In genomic region chr2:62076512-62076911, GRCm38 (mm10) we compare ENCODE assay signal across 28 mouse cellular contexts. TPM values are rescaled to one million over a fixed set of nuclear protein-coding genes. Genes with fewer than 3 reads are reported as not detected.
DNase-seq lines count a peak whose midpoint lies in the region; ATAC-seq and TF ChIP-seq lines count a peak whose summit lies in the region.
"Had no signal": no experiment of that assay in that cellular context is flagged by ENCODE, and none has a peak within 500 bp of the region (broad histone marks: within the 10 kb centered on the region; RNA-seq: fewer than 3 reads in every experiment).

No protein-coding gene starts in this region.

- TF ChIP-seq POLR2A in brain, embryonic 14.5 days (IDR thresholded peaks at IDR 0.05; ENCODE audit: borderline replicate concordance, extremely low read depth, insufficient read depth, insufficient read length, poor library complexity, severe bottlenecking): no peak

- DNase-seq in embryonic facial prominence, embryonic 14.5 days (ENCODE audit: low spot score): peak; percentile 11
- DNase-seq in embryonic facial prominence, embryonic 10.5 days (ENCODE audit: low spot score): no peak
- DNase-seq in forebrain, embryonic 10.5 days (ENCODE audit: extremely low spot score, low spot score): no peak
- DNase-seq in brain, embryonic 14.5 days (ENCODE audit: low read depth): peak; percentile 18
- DNase-seq: adrenal gland, adult 8-10 months; adrenal gland, postnatal 14 days; adrenal gland, postnatal 36 days; B cell, adult 2 months; cerebellum, adult 11 months; cerebellum, adult 18-20 months; cerebellum, adult 8-10 months; cerebellum, adult 9-11 months; cerebellum, postnatal 14 days; cerebellum, postnatal 36 days; embryo, embryonic 11 days had no signal

- no peaks in the 10 kb centered on the region for H3K9me3 ChIP-seq in embryonic facial prominence, embryonic 14.5 days (ENCODE audit: control insufficient read depth, low read length)
- no peaks in the 10 kb centered on the region for H3K9me3 ChIP-seq in embryonic facial prominence, embryonic 10.5 days
- H3K9me3 ChIP-seq in forebrain, embryonic 12.5 days: no peaks in the 10 kb centered on the region
- no peaks in the 10 kb centered on the region for H3K9me3 ChIP-seq in forebrain, embryonic 10.5 days
- no peaks in the 10 kb centered on the region for H3K9me3 ChIP-seq in midbrain, embryonic 12.5 days
- no peaks in the 10 kb centered on the region for H3K9me3 ChIP-seq in midbrain, embryonic 16.5 days (replicated peaks; ENCODE audit: control insufficient read depth, low read length, poor library complexity, severe bottlenecking)
- H3K9me3 ChIP-seq: embryonic facial prominence, embryonic 12.5 days; embryonic facial prominence, embryonic 15.5 days; forebrain, embryonic 13.5 days; forebrain, embryonic 15.5 days; G1E had no signal

- no peak overlapping the region for H3K9ac ChIP-seq in embryonic facial prominence, embryonic 14.5 days (ENCODE audit: low read depth, low read length)
- no peak overlapping the region for H3K9ac ChIP-seq in forebrain, embryonic 12.5 days
- no peak overlapping the region for H3K9ac ChIP-seq in midbrain, embryonic 12.5 days (replicated peaks)
- no peak overlapping the region for H3K9ac ChIP-seq in midbrain, embryonic 16.5 days (ENCODE audit: low read depth, low read length)
- H3K9ac ChIP-seq: embryonic facial prominence, embryonic 12.5 days; embryonic facial prominence, embryonic 15.5 days; forebrain, embryonic 13.5 days; forebrain, embryonic 15.5 days had no signal

- H3K27me3 ChIP-seq in embryonic facial prominence, embryonic 14.5 days (replicated peaks; ENCODE audit: control insufficient read depth, insufficient read depth, low read length): no peaks in the 10 kb centered on the region
- H3K27me3 ChIP-seq in embryonic facial prominence, embryonic 10.5 days (replicated peaks; ENCODE audit: low read depth, poor library complexity, severe bottlenecking): no peaks in the 10 kb centered on the region
- no peaks in the 10 kb centered on the region for H3K27me3 ChIP-seq in forebrain, embryonic 12.5 days
- H3K27me3 ChIP-seq in forebrain, embryonic 10.5 days (ENCODE audit: poor library complexity, severe bottlenecking): no peaks in the 10 kb centered on the region
- 0 out of 2 replicates have a peak, but pooled peaks cover 3% of the 10 kb centered on the region for H3K27me3 ChIP-seq in midbrain, embryonic 12.5 days
- no peaks in the 10 kb centered on the region for H3K27me3 ChIP-seq in midbrain, embryonic 16.5 days (ENCODE audit: control insufficient read depth, insufficient read depth, low read depth, low read length)
- H3K27me3 ChIP-seq: CH12.LX; embryonic facial prominence, embryonic 12.5 days; embryonic facial prominence, embryonic 15.5 days; forebrain, embryonic 13.5 days; forebrain, embryonic 15.5 days had no signal

- no peak; the same call in 1 of the 2 replicates for ATAC-seq in embryonic facial prominence, embryonic 14.5 days (ENCODE audit: low read depth)
- ATAC-seq in forebrain, embryonic 12.5 days (ENCODE audit: low FRiP score): 0 out of 2 replicates have a peak, but pooled peaks have one; percentile 14
- peak; percentile 66 for ATAC-seq in midbrain, embryonic 12.5 days (ENCODE audit: low FRiP score, low read depth)
- ATAC-seq in midbrain, embryonic 16.5 days: no peak
- ATAC-seq: activated CD4-positive, CD25-positive, alpha-beta regulatory T cell, adult 4 months; CD4-positive, CD25-positive, alpha-beta regulatory T cell, adult 4 months; forebrain, embryonic 13.5 days; forebrain, embryonic 15.5 days; Patski had no signal

- H3K27ac ChIP-seq in embryonic facial prominence, embryonic 14.5 days (replicated peaks; ENCODE audit: low read depth, low read length): no peak overlapping the region
- H3K27ac ChIP-seq in embryonic facial prominence, embryonic 10.5 days (replicated peaks): no peak overlapping the region
- H3K27ac ChIP-seq in forebrain, embryonic 12.5 days: no peak overlapping the region
- H3K27ac ChIP-seq in forebrain, embryonic 10.5 days: no peak overlapping the region
- H3K27ac ChIP-seq in midbrain, embryonic 12.5 days (replicated peaks): no peak overlapping the region
- H3K27ac ChIP-seq in midbrain, embryonic 16.5 days (ENCODE audit: low read length): no peak overlapping the region
- H3K27ac ChIP-seq: embryonic facial prominence, embryonic 12.5 days; embryonic facial prominence, embryonic 15.5 days; forebrain, embryonic 13.5 days; forebrain, embryonic 15.5 days had no signal

- TF ChIP-seq CTCF in brain, embryonic 14.5 days (IDR thresholded peaks at IDR 0.05; ENCODE audit: borderline replicate concordance, extremely low read depth, insufficient read depth, insufficient read length): no peak

- H3K4me3 ChIP-seq in embryonic facial prominence, embryonic 14.5 days (ENCODE audit: low read depth, low read length): no peak overlapping the region
- H3K4me3 ChIP-seq in embryonic facial prominence, embryonic 10.5 days: no peak overlapping the region
- no peak overlapping the region for H3K4me3 ChIP-seq in forebrain, embryonic 12.5 days (replicated peaks)
- no peak overlapping the region for H3K4me3 ChIP-seq in forebrain, embryonic 10.5 days
- no peak overlapping the region for H3K4me3 ChIP-seq in midbrain, embryonic 12.5 days
- no peak overlapping the region for H3K4me3 ChIP-seq in midbrain, embryonic 16.5 days (ENCODE audit: low read depth, low read length)
- H3K4me3 ChIP-seq: embryonic facial prominence, embryonic 12.5 days; embryonic facial prominence, embryonic 15.5 days; erythroblast, embryonic 14.5 days; forebrain, embryonic 13.5 days; forebrain, embryonic 15.5 days had no signal

- no peaks in the 10 kb centered on the region for H3K36me3 ChIP-seq in embryonic facial prominence, embryonic 14.5 days (ENCODE audit: control insufficient read depth, insufficient read depth, low read length)
- H3K36me3 ChIP-seq in embryonic facial prominence, embryonic 10.5 days (replicated peaks): no peaks in the 10 kb centered on the region
- no peaks in the 10 kb centered on the region for H3K36me3 ChIP-seq in forebrain, embryonic 12.5 days (replicated peaks)
- no peaks in the 10 kb centered on the region for H3K36me3 ChIP-seq in forebrain, embryonic 10.5 days (replicated peaks)
- H3K36me3 ChIP-seq in midbrain, embryonic 12.5 days: no peaks in the 10 kb centered on the region
- H3K36me3 ChIP-seq in midbrain, embryonic 16.5 days (ENCODE audit: control insufficient read depth, insufficient read depth, low read length): no peaks in the 10 kb centered on the region
- H3K36me3 ChIP-seq: embryonic facial prominence, embryonic 12.5 days; embryonic facial prominence, embryonic 15.5 days; forebrain, embryonic 15.5 days; G1E had no signal

- no peaks in the 10 kb centered on the region for H3K4me1 ChIP-seq in embryonic facial prominence, embryonic 14.5 days (ENCODE audit: control insufficient read depth, insufficient read depth, low read length)
- no peaks in the 10 kb centered on the region for H3K4me1 ChIP-seq in embryonic facial prominence, embryonic 10.5 days
- H3K4me1 ChIP-seq in forebrain, embryonic 12.5 days: no peaks in the 10 kb centered on the region
- peaks cover 8% of the 10 kb centered on the region for H3K4me1 ChIP-seq in forebrain, embryonic 10.5 days
- H3K4me1 ChIP-seq in midbrain, embryonic 12.5 days: no peaks in the 10 kb centered on the region
- no peaks in the 10 kb centered on the region for H3K4me1 ChIP-seq in midbrain, embryonic 16.5 days (ENCODE audit: control insufficient read depth, insufficient read depth, low read length)
- H3K4me1 ChIP-seq: embryonic facial prominence, embryonic 12.5 days; embryonic facial prominence, embryonic 15.5 days; forebrain, embryonic 13.5 days; forebrain, embryonic 15.5 days had no signal

- H3K4me2 ChIP-seq in embryonic facial prominence, embryonic 14.5 days (ENCODE audit: low read depth, low read length): no peak overlapping the region
- H3K4me2 ChIP-seq in forebrain, embryonic 12.5 days: no peak overlapping the region
- no peak overlapping the region for H3K4me2 ChIP-seq in midbrain, embryonic 12.5 days (replicated peaks)
- no peak overlapping the region for H3K4me2 ChIP-seq in midbrain, embryonic 16.5 days (ENCODE audit: low read length)
- H3K4me2 ChIP-seq: embryonic facial prominence, embryonic 12.5 days; embryonic facial prominence, embryonic 15.5 days; forebrain, embryonic 13.5 days; forebrain, embryonic 15.5 days had no signal

RNA-seq across cellular contexts. Expression of gene Slc4a10, which starts 30.2 kb away (rescaled TPM):
- polyA plus RNA-seq in embryonic facial prominence, embryonic 14.5 days (2014; fragmentation: Nextera tagmentation; extraction: Ambion mirVana): 0.63 and 1.7 TPM in 2 replicates
- 0.03 and 0.05 TPM in 2 replicates for polyA plus RNA-seq in embryonic facial prominence, embryonic 10.5 days (2016; fragmentation: Nextera tagmentation; extraction: Ambion mirVana)
- polyA plus RNA-seq in forebrain, embryonic 12.5 days (2016; fragmentation: Nextera tagmentation; extraction: Ambion mirVana): 1.5 and 1.6 TPM in 2 replicates
- polyA plus RNA-seq in forebrain, embryonic 10.5 days (2016; fragmentation: Nextera tagmentation; extraction: Ambion mirVana): 0.05 TPM in 1 of 2 replicates, not detected in the other
- polyA plus RNA-seq in midbrain, embryonic 12.5 days (2016; fragmentation: Nextera tagmentation; extraction: Ambion mirVana): 1.4 and 2.0 TPM in 2 replicates
- 25.1 and 28.9 TPM in 2 replicates for polyA plus RNA-seq in midbrain, embryonic 16.5 days (2015; fragmentation: Nextera tagmentation; extraction: Ambion mirVana)
- polyA plus RNA-seq in brain, embryonic 14.5 days (2012; rRNA removed): 16.8 and 21.1 TPM in 2 replicates
- polyA plus RNA-seq: erythroblast, embryonic 14.5 days; G1E; Patski had no signal

Comparison
In these comparisons a context has a peak if more than half of its experiments do, and no peak if none do; other contexts are left out.
1. ATAC-seq: peak in forebrain, embryonic 12.5 days (single experiment) and midbrain, embryonic 12.5 days (single experiment); none in embryonic facial prominence, embryonic 14.5 days (single experiment) and midbrain, embryonic 16.5 days (single experiment).
2. DNase-seq: peak in embryonic facial prominence, embryonic 14.5 days (single experiment) and brain, embryonic 14.5 days (single experiment); none in embryonic facial prominence, embryonic 10.5 days (single experiment) and forebrain, embryonic 10.5 days (single experiment).